Mouse (Mus musculus): Measurements from ENCODE around the gene Gm16253. TPM values are rescaled to one million over a fixed set of nuclear protein-coding genes. Genes with fewer than 3 reads are reported as not detected.

Gene Gm16253
- polyA plus RNA-seq, 1 experiment from 2014 or later: 0.93 TPM

- 41% methylated on average over 6 of the region's 6 CpGs for WGBS
These were observed 4.4 kb downstream of the Gm16253 start for GRCm38 (mm10) chr3:96581141-96581540.

GRCm38 (mm10) chr3:96581771-96582515 lies 5.2 kb downstream of the Gm16253 start:
- H3K27ac ChIP-seq: no peak overlapping the region
- H3K9me3 ChIP-seq: no peaks in the 10 kb centered on the region
- DNase-seq (ENCODE audit: low spot score): no peak
- no peaks in the 10 kb centered on the region for H3K36me3 ChIP-seq
- WGBS: 87% methylated on average over 16 of the region's 16 CpGs
- H3K27me3 ChIP-seq (ENCODE audit: insufficient read depth, poor library complexity, severe bottlenecking): peaks cover 14% of the 10 kb centered on the region
- H3K4me1 ChIP-seq (replicated peaks): peaks cover 34% of the 10 kb centered on the region
- H3K4me3 ChIP-seq: no peak overlapping the region

More at GRCm38 (mm10) chr3:96581141-96581540, 4.4 kb downstream of the Gm16253 start:
- H3K27me3 ChIP-seq (ENCODE audit: insufficient read depth, poor library complexity, severe bottlenecking): peaks cover 14% of the 10 kb centered on the region
- H3K27ac ChIP-seq: no peak overlapping the region
- no peaks in the 10 kb centered on the region for H3K36me3 ChIP-seq
- no peak overlapping the region for H3K4me3 ChIP-seq
- no peaks in the 10 kb centered on the region for H3K9me3 ChIP-seq
- H3K4me1 ChIP-seq (replicated peaks): peaks cover 42% of the 10 kb centered on the region
- DNase-seq (ENCODE audit: low spot score): no peak

GRCm38 (mm10) chr3:96583386-96583785 lies 6.6 kb downstream of the Gm16253 start:
- peaks cover 24% of the 10 kb centered on the region for H3K4me1 ChIP-seq (replicated peaks)
- DNase-seq (ENCODE audit: low spot score): no peak
- H3K27ac ChIP-seq: no peak overlapping the region
- H3K36me3 ChIP-seq: no peaks in the 10 kb centered on the region
- WGBS: 88% methylated on average over 5 of the region's 5 CpGs
- no peaks in the 10 kb centered on the region for H3K9me3 ChIP-seq
- H3K27me3 ChIP-seq (ENCODE audit: insufficient read depth, poor library complexity, severe bottlenecking): peaks cover 14% of the 10 kb centered on the region
- H3K4me3 ChIP-seq: no peak overlapping the region

GRCm38 (mm10) chr3:96590657-96591056 lies 13.9 kb downstream of the Gm16253 start:
- WGBS: 81% methylated on average over 4 of the region's 4 CpGs
- H3K4me3 ChIP-seq: no peak overlapping the region
- H3K36me3 ChIP-seq: no peaks in the 10 kb centered on the region
- peaks cover 23% of the 10 kb centered on the region for H3K4me1 ChIP-seq (replicated peaks)
- H3K27ac ChIP-seq: no peak overlapping the region
- H3K9me3 ChIP-seq: no peaks in the 10 kb centered on the region
- peaks cover 21% of the 10 kb centered on the region for H3K27me3 ChIP-seq (ENCODE audit: insufficient read depth, poor library complexity, severe bottlenecking)
- DNase-seq (ENCODE audit: low spot score): no peak

- H3K4me3 ChIP-seq: peak overlapping the region; percentile 72
- 2% methylated on average over 10 of the region's 10 CpGs for WGBS
- no peaks in the 10 kb centered on the region for H3K36me3 ChIP-seq
- H3K4me1 ChIP-seq (replicated peaks): peaks cover 51% of the 10 kb centered on the region
- H3K27me3 ChIP-seq (ENCODE audit: insufficient read depth, poor library complexity, severe bottlenecking): peaks cover 37% of the 10 kb centered on the region
- peak overlapping the region; percentile 92 for H3K27ac ChIP-seq
- H3K9me3 ChIP-seq: no peaks in the 10 kb centered on the region
- no peak for DNase-seq (ENCODE audit: low spot score)
These were observed 16.6 kb downstream of the Gm16253 start for GRCm38 (mm10) chr3:96593374-96593773.

GRCm38 (mm10) chr3:96593790-96594560 lies 17.2 kb downstream of the Gm16253 start, which contains the start of gene Polr3gl:
Gene Polr3gl, minus strand, starts transcription at chr3:96594181.
- Histone ChIP-seq H3K27ac (peak within 1 kb of the TSS; percentile 92), H3K4me1 (replicated peaks) (peaks cover 57% of the 10 kb centered on the region), H3K36me3 (no peaks in the 10 kb centered on the region), H3K27me3 (ENCODE audit: insufficient read depth, poor library complexity, severe bottlenecking) (peaks cover 43% of the 10 kb centered on the region), H3K4me3 (peak within 1 kb of the TSS; percentile 72), H3K9me3 (no peaks in the 10 kb centered on the region)
- under 1% methylated on average over 38 of the region's 38 CpGs for WGBS
- peak; percentile 95 for DNase-seq (ENCODE audit: low spot score)

GRCm38 (mm10) chr3:96594851-96595250 lies 18.1 kb downstream of the Gm16253 start:
- DNase-seq (ENCODE audit: low spot score): no peak
- WGBS: 73% methylated on average over 5 of the region's 5 CpGs
- no peaks in the 10 kb centered on the region for H3K9me3 ChIP-seq
- H3K27ac ChIP-seq: no peak overlapping the region
- no peaks in the 10 kb centered on the region for H3K36me3 ChIP-seq
- H3K4me1 ChIP-seq (replicated peaks): peaks cover 59% of the 10 kb centered on the region
- H3K4me3 ChIP-seq: no peak overlapping the region
- H3K27me3 ChIP-seq (ENCODE audit: insufficient read depth, poor library complexity, severe bottlenecking): peaks cover 52% of the 10 kb centered on the region

- H3K9me3 ChIP-seq: no peaks in the 10 kb centered on the region
- DNase-seq (ENCODE audit: low spot score): no peak
- H3K4me1 ChIP-seq (replicated peaks): peaks cover 67% of the 10 kb centered on the region
- H3K4me3 ChIP-seq: peak overlapping the region; percentile 59
- no peaks in the 10 kb centered on the region for H3K36me3 ChIP-seq
- 20% methylated on average over 6 of the region's 6 CpGs for WGBS
- H3K27me3 ChIP-seq (ENCODE audit: insufficient read depth, poor library complexity, severe bottlenecking): peaks cover 55% of the 10 kb centered on the region
- no peak overlapping the region for H3K27ac ChIP-seq
These were observed 18.9 kb downstream of the Gm16253 start for GRCm38 (mm10) chr3:96595661-96596060.

GRCm38 (mm10) chr3:96596228-96596707 lies 19.5 kb downstream of the Gm16253 start, which contains the start of gene Ankrd34a:
Gene Ankrd34a, plus strand, starts transcription at chr3:96596636.
- Histone ChIP-seq H3K27ac (peak within 1 kb of the TSS; percentile 87), H3K4me1 (replicated peaks) (peaks cover 70% of the 10 kb centered on the region), H3K27me3 (ENCODE audit: insufficient read depth, poor library complexity, severe bottlenecking) (peaks cover 55% of the 10 kb centered on the region), H3K9me3 (no peaks in the 10 kb centered on the region), H3K4me3 (peak within 1 kb of the TSS; percentile 59), H3K36me3 (no peaks in the 10 kb centered on the region)
- peak; percentile 16 for DNase-seq (ENCODE audit: low spot score)
- under 1% methylated on average over 22 of the region's 23 CpGs for WGBS

GRCm38 (mm10) chr3:96596855-96597254 lies 20.1 kb downstream of the Gm16253 start:
- no peak for DNase-seq (ENCODE audit: low spot score)
- Histone ChIP-seq H3K36me3 (no peaks in the 10 kb centered on the region), H3K4me1 (replicated peaks) (peaks cover 76% of the 10 kb centered on the region), H3K27me3 (ENCODE audit: insufficient read depth, poor library complexity, severe bottlenecking) (peaks cover 55% of the 10 kb centered on the region), H3K4me3 (peak overlapping the region; percentile 59), H3K27ac (peak overlapping the region; percentile 87), H3K9me3 (no peaks in the 10 kb centered on the region)
- WGBS: 1% methylated on average over 12 of the region's 12 CpGs

GRCm38 (mm10) chr3:96597435-96597891 lies 20.7 kb downstream of the Gm16253 start:
- peaks cover 77% of the 10 kb centered on the region for H3K4me1 ChIP-seq (replicated peaks)
- H3K27me3 ChIP-seq (ENCODE audit: insufficient read depth, poor library complexity, severe bottlenecking): peaks cover 50% of the 10 kb centered on the region
- peak overlapping the region; percentile 59 for H3K4me3 ChIP-seq
- peak; percentile 67 for DNase-seq (ENCODE audit: low spot score)
- H3K9me3 ChIP-seq: no peaks in the 10 kb centered on the region
- under 1% methylated on average over 40 of the region's 40 CpGs for WGBS
- H3K27ac ChIP-seq: peak overlapping the region; percentile 87
- H3K36me3 ChIP-seq: no peaks in the 10 kb centered on the region

- under 1% methylated on average over 54 of the region's 54 CpGs for WGBS
- Histone ChIP-seq H3K27me3 (ENCODE audit: insufficient read depth, poor library complexity, severe bottlenecking) (peaks cover 46% of the 10 kb centered on the region), H3K4me1 (replicated peaks) (peaks cover 77% of the 10 kb centered on the region), H3K4me3 (peak overlapping the region; percentile 59), H3K36me3 (peaks cover 2% of the 10 kb centered on the region; the same call in 1 of the 2 replicates), H3K27ac (peak overlapping the region; percentile 87), H3K9me3 (no peaks in the 10 kb centered on the region)
- peak; percentile 83 for DNase-seq (ENCODE audit: low spot score)
These were observed 21.6 kb downstream of the Gm16253 start for GRCm38 (mm10) chr3:96598156-96599068.
